Mouse (Mus musculus) liver, embryonic 14.5 days (tissue): ENCODE data around the gene Rpl37a.

Experiments
- CTCF ChIP-seq: IDR thresholded peaks from 2 replicates; pipeline ENCODE4 v1.5.1; 2016; ENCODE audit warnings: antibody characterized with exemption, low read depth, control low read depth
- EP300 ChIP-seq: IDR thresholded peaks from 2 replicates; pipeline ENCODE4 v1.6.1; 2016; ENCODE audit warnings: antibody characterized with exemption, low read depth

- TF ChIP-seq CTCF (no peak), EP300 (no peak)
Measured at GRCm38 (mm10) chr1:72722646-72723045, 11.6 kb downstream of the Rpl37a start.
